8 mouse cellular contexts compared by ENCODE assay signal in the genomic region with DNA sequence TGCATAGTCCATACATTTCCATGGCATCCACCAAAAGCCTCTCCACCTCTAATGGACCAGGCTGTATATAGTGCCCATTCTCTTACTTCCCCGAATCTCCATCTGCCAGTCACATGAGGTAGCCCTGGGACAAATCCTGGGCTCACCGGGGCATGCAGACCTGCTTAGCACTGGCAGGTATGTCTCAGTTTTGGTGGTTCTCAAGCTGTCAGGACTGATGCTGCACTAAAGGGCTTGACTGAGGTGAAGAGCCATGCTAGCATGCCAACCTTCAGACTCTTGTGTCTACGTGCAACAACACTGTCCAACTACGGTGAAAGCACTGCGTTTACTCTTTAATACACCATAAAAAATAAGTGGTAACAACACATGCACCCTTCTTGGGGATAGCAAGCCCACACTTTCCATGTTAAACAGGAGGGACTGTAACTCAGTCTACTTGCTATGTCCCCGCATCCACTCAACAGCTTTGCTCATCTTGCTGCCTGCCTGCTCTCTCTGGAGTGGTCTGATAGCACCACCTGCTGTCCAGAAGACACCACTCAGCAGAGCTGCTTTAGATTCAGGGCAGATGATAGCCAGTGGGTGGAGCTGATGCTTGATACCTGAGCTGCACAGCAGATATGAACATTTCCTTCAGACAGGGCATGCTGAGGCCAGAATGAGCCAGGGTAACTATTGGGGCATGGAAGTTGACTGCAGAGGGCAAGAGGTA.
DNase-seq lines count a peak whose midpoint lies in the region; ATAC-seq and TF ChIP-seq lines count a peak whose summit lies in the region.

No protein-coding gene starts in this region.

- intact Hi-C loops in heart, adult 2 months (cut with DNase I) = loop anchor here (1.0 to 5.0 kb wide), 3 partner anchors 51 to 221 kb away; no protein-coding TSS in a partner anchor

- H3K4me1 ChIP-seq in embryonic facial prominence, embryonic 13.5 days = no peaks in the 10 kb centered on the region
- H3K4me1 ChIP-seq in heart, adult 2 months (ENCODE audit: control insufficient read depth, insufficient read depth, low read length) = no peaks in the 10 kb centered on the region
- H3K4me1 ChIP-seq in kidney, embryonic 15.5 days = 0 out of 2 replicates have a peak, but pooled peaks cover 3% of the 10 kb centered on the region
- no peaks in the 10 kb centered on the region for H3K4me1 ChIP-seq in stomach, embryonic 14.5 days (ENCODE audit: control insufficient read depth, insufficient read depth, low read length)

- no peak for TF ChIP-seq POLR2A in heart, adult 2 months (IDR thresholded peaks at IDR 0.05; ENCODE audit: insufficient read depth, low read depth, low read length)

- TF ChIP-seq CTCF in heart, adult 2 months (IDR thresholded peaks at IDR 0.05) = peak; percentile 90

- no peaks in the 10 kb centered on the region for H3K9me3 ChIP-seq in embryonic facial prominence, embryonic 13.5 days
- no peaks in the 10 kb centered on the region for H3K9me3 ChIP-seq in kidney, embryonic 15.5 days (replicated peaks)
- no peaks in the 10 kb centered on the region for H3K9me3 ChIP-seq in stomach, embryonic 14.5 days (ENCODE audit: control insufficient read depth, low read depth, low read length)

- peak; percentile 95 for TF ChIP-seq EP300 in heart, adult 2 months (IDR thresholded peaks at IDR 0.05; ENCODE audit: insufficient read depth, low read depth, low read length)

- H3K36me3 ChIP-seq in embryonic facial prominence, embryonic 13.5 days = no peaks in the 10 kb centered on the region
- H3K36me3 ChIP-seq in heart, adult 2 months (ENCODE audit: control insufficient read depth, insufficient read depth, low read length) = no peaks in the 10 kb centered on the region
- no peaks in the 10 kb centered on the region for H3K36me3 ChIP-seq in kidney, embryonic 15.5 days
- H3K36me3 ChIP-seq in stomach, embryonic 14.5 days (ENCODE audit: control insufficient read depth, insufficient read depth, low read length) = no peaks in the 10 kb centered on the region

- peak; percentile 71 for ATAC-seq in embryonic facial prominence, embryonic 13.5 days (ENCODE audit: insufficient number of reproducible peaks, insufficient read depth, low FRiP score, low TSS enrichment, low read depth)
- ATAC-seq in kidney, embryonic 15.5 days (replicated peaks; ENCODE audit: low FRiP score) = peak; percentile 77
- ATAC-seq in stomach, embryonic 14.5 days (ENCODE audit: insufficient number of reproducible peaks, insufficient read depth, low FRiP score, low read depth) = peak; percentile 76; the same call in 1 of the 2 replicates

- no peak overlapping the region for H3K4me2 ChIP-seq in embryonic facial prominence, embryonic 13.5 days
- no peak overlapping the region for H3K4me2 ChIP-seq in kidney, embryonic 15.5 days
- H3K4me2 ChIP-seq in stomach, embryonic 14.5 days (replicated peaks; ENCODE audit: low read depth, low read length) = no peak overlapping the region

- H3K9ac ChIP-seq in embryonic facial prominence, embryonic 13.5 days = no peak overlapping the region
- no peak overlapping the region for H3K9ac ChIP-seq in heart, adult 2 months (ENCODE audit: low read depth, low read length)
- H3K9ac ChIP-seq in kidney, embryonic 15.5 days = no peak overlapping the region
- H3K9ac ChIP-seq in stomach, embryonic 14.5 days (replicated peaks; ENCODE audit: low read depth, low read length) = no peak overlapping the region

- peak; percentile 77 for DNase-seq in 416B (ENCODE audit: low read depth)
- peak; percentile 81 to 84 for DNase-seq in adrenal gland, postnatal 36 days
- DNase-seq in heart, adult 2 months = peak; percentile 73 to 75
- DNase-seq in liver = peak; percentile 71
- peak; percentile 73 for DNase-seq in neural tube, embryonic 10.5 days (ENCODE audit: extremely low spot score, low spot score)

- no peaks in the 10 kb centered on the region for H3K27me3 ChIP-seq in embryonic facial prominence, embryonic 13.5 days
- H3K27me3 ChIP-seq in heart, adult 2 months (ENCODE audit: control insufficient read depth, insufficient read depth, low read length) = no peaks in the 10 kb centered on the region
- no peaks in the 10 kb centered on the region for H3K27me3 ChIP-seq in kidney, embryonic 15.5 days
- no peaks in the 10 kb centered on the region for H3K27me3 ChIP-seq in stomach, embryonic 14.5 days (ENCODE audit: control insufficient read depth, insufficient read depth, low read length)

- H3K4me3 ChIP-seq in embryonic facial prominence, embryonic 13.5 days = no peak overlapping the region
- H3K4me3 ChIP-seq in heart, adult 2 months = no peak overlapping the region
- no peak overlapping the region for H3K4me3 ChIP-seq in kidney, embryonic 15.5 days (replicated peaks)
- H3K4me3 ChIP-seq in stomach, embryonic 14.5 days (ENCODE audit: low read depth, low read length) = no peak overlapping the region

- no peak overlapping the region for H3K27ac ChIP-seq in embryonic facial prominence, embryonic 13.5 days
- H3K27ac ChIP-seq in heart, adult 2 months = no peak overlapping the region
- no peak overlapping the region for H3K27ac ChIP-seq in kidney, embryonic 15.5 days
- H3K27ac ChIP-seq in stomach, embryonic 14.5 days (ENCODE audit: low read length) = no peak overlapping the region

- H3K79me2 ChIP-seq in heart, adult 2 months (replicated peaks; ENCODE audit: control insufficient read depth, insufficient read depth, low read length) = no peaks in the 10 kb centered on the region

- WGBS in embryonic facial prominence, embryonic 13.5 days = 81% methylated on average over 6 of the region's 6 CpGs
- WGBS in heart, adult 2 months = 87% methylated on average over 6 of the region's 6 CpGs
- WGBS in kidney, embryonic 15.5 days = 83% methylated on average over 6 of the region's 6 CpGs
- WGBS in stomach, embryonic 14.5 days = 80% methylated on average over 6 of the region's 6 CpGs
